Comparison of ENCODE assay signal across 8 mouse cellular contexts in genomic region chr7:31052636-31053434, GRCm38 (mm10). TPM values are rescaled to one million over a fixed set of nuclear protein-coding genes. Genes with fewer than 3 reads are reported as not detected.
DNase-seq lines count a peak whose midpoint lies in the region; ATAC-seq and TF ChIP-seq lines count a peak whose summit lies in the region.

No protein-coding gene starts in this region.

- H3K9me3 ChIP-seq in lung, postnatal 0 days (ENCODE audit: low read length), result no peaks in the 10 kb centered on the region

- TF ChIP-seq CTCF in cortical plate, adult 2 months (IDR thresholded peaks at IDR 0.05; ENCODE audit: extremely low read depth, insufficient read depth, low read length), result no peak
- peak; percentile 37 for TF ChIP-seq CTCF in layer of hippocampus, adult 2 months (conservative IDR thresholded peaks at IDR 0.05)
- peak; percentile 46 for TF ChIP-seq CTCF in lung, postnatal 0 days (IDR thresholded peaks at IDR 0.05)

- no peak overlapping the region for H3K4me2 ChIP-seq in lung, postnatal 0 days (replicated peaks; ENCODE audit: low read depth, low read length)

- no peaks in the 10 kb centered on the region for H3K36me3 ChIP-seq in lung, postnatal 0 days (ENCODE audit: insufficient read depth, low read length)

- peak overlapping the region; percentile 85 for H3K4me3 ChIP-seq in cortical plate, adult 2 months (ENCODE audit: insufficient read depth, low read length)
- peak overlapping the region; percentile 44 for H3K4me3 ChIP-seq in layer of hippocampus, adult 2 months
- 0 out of 2 replicates have a peak overlapping the region, but pooled peaks have one; percentile 3 for H3K4me3 ChIP-seq in lung, postnatal 0 days (ENCODE audit: low read depth, low read length)

- peak; percentile 41 for DNase-seq in thymus, postnatal 0 days (ENCODE audit: low spot score)
- no peak for DNase-seq in thymus, postnatal 25 days
- peak; percentile 57 for DNase-seq in gastrocnemius, postnatal 25 days
- DNase-seq in layer of hippocampus, adult 2 months (ENCODE audit: low spot score in 2 of 2), result peak; percentile 61 to 62
- DNase-seq in lung, postnatal 0 days (ENCODE audit: low spot score), result peak; percentile 34
- DNase-seq in right cerebral cortex, postnatal 10 days (ENCODE audit: low spot score in 2 of 2), result peak; percentile 81 to 89
- DNase-seq in spleen, postnatal 14 days (ENCODE audit: low spot score in 2 of 2), result no peak

- H3K27ac ChIP-seq in cortical plate, adult 2 months (ENCODE audit: insufficient read depth, low read length), result peak overlapping the region; percentile 83
- H3K27ac ChIP-seq in layer of hippocampus, adult 2 months, result peak overlapping the region; percentile 83
- no peak overlapping the region for H3K27ac ChIP-seq in lung, postnatal 0 days (ENCODE audit: low read length)

- peaks cover 32% of the 10 kb centered on the region for H3K27me3 ChIP-seq in lung, postnatal 0 days (replicated peaks; ENCODE audit: insufficient read depth, low read length)

- H3K4me1 ChIP-seq in cortical plate, adult 2 months (ENCODE audit: control insufficient read depth, insufficient read depth, low read length), result no peaks in the 10 kb centered on the region; the same call in 1 of the 2 replicates
- H3K4me1 ChIP-seq in lung, postnatal 0 days (ENCODE audit: insufficient read depth, low read depth, low read length), result 0 out of 2 replicates have a peak, but pooled peaks cover 7% of the 10 kb centered on the region

- no peak for ATAC-seq in lung, postnatal 0 days

- WGBS in lung, postnatal 0 days, result 7% methylated on average over 33 of the region's 34 CpGs

- no peak overlapping the region for H3K9ac ChIP-seq in lung, postnatal 0 days (replicated peaks; ENCODE audit: low read depth)

- TF ChIP-seq POLR2A in cortical plate, adult 2 months (IDR thresholded peaks at IDR 0.05; ENCODE audit: extremely low read depth, insufficient read depth, low read length), result no peak; the same call in 1 of the 2 replicates

- no peak for TF ChIP-seq EP300 in lung, postnatal 0 days (IDR thresholded peaks at IDR 0.05)

RNA-seq across cellular contexts. Expression of gene Fxyd7, which starts 1.6 kb away (rescaled TPM):
- 0.35 and 0.48 TPM in 2 replicates for polyA plus RNA-seq in thymus, postnatal 0 days (2015; fragmentation: Nextera tagmentation; extraction: Ambion mirVana)
- 378 and 426 TPM in 2 replicates for polyA plus RNA-seq in cortical plate, adult 2 months (2012; rRNA removed)
- 1 to 10 TPM; 1.9 to 2.1 TPM for total RNA-seq in gastrocnemius, postnatal 25 days (2021)
- total RNA-seq in layer of hippocampus, adult 2 months (2021), result 100 to 1,000 TPM; 117 to 121 TPM
- 1.2 and 1.8 TPM in 2 replicates for polyA plus RNA-seq in lung, postnatal 0 days (2015; fragmentation: Nextera tagmentation; extraction: Ambion mirVana)

RNA-seq across cellular contexts. Expression of gene Fxyd1, which starts 4.2 kb away (rescaled TPM):
- 12.2 and 19.1 TPM in 2 replicates for polyA plus RNA-seq in thymus, postnatal 0 days (2015; fragmentation: Nextera tagmentation; extraction: Ambion mirVana)
- polyA plus RNA-seq in cortical plate, adult 2 months (2012; rRNA removed), result 141 and 156 TPM in 2 replicates
- total RNA-seq in gastrocnemius, postnatal 25 days (2021), result 1,000 to 10,000 TPM; 1,050 to 1,262 TPM
- total RNA-seq in layer of hippocampus, adult 2 months (2021), result 100 to 1,000 TPM in 1 of 2 experiments, 10 to 100 TPM in 1; 90.9 to 114 TPM
- polyA plus RNA-seq in lung, postnatal 0 days (2015; fragmentation: Nextera tagmentation; extraction: Ambion mirVana), result 175 and 211 TPM in 2 replicates

RNA-seq across cellular contexts. Expression of gene Lgi4, which starts 6.3 kb away (rescaled TPM):
- polyA plus RNA-seq in thymus, postnatal 0 days (2015; fragmentation: Nextera tagmentation; extraction: Ambion mirVana), result 0.04 and 0.14 TPM in 2 replicates
- 35.6 and 37.5 TPM in 2 replicates for polyA plus RNA-seq in cortical plate, adult 2 months (2012; rRNA removed)
- total RNA-seq in gastrocnemius, postnatal 25 days (2021), result 1 to 10 TPM; 4.1 to 5.4 TPM
- 10 to 100 TPM; 37.9 to 41.9 TPM for total RNA-seq in layer of hippocampus, adult 2 months (2021)
- 0.20 and 0.27 TPM in 2 replicates for polyA plus RNA-seq in lung, postnatal 0 days (2015; fragmentation: Nextera tagmentation; extraction: Ambion mirVana)

RNA-seq across cellular contexts. Expression of gene Fxyd5, which starts 10.6 kb away (rescaled TPM):
- polyA plus RNA-seq in thymus, postnatal 0 days (2015; fragmentation: Nextera tagmentation; extraction: Ambion mirVana), result 113 and 125 TPM in 2 replicates
- 52.7 and 62.8 TPM in 2 replicates for polyA plus RNA-seq in cortical plate, adult 2 months (2012; rRNA removed)
- 10 to 100 TPM in 1 of 2 experiments, 1 to 10 TPM in 1; 9.5 to 13.6 TPM for total RNA-seq in gastrocnemius, postnatal 25 days (2021)
- total RNA-seq in layer of hippocampus, adult 2 months (2021), result 10 to 100 TPM; 17.3 to 26.9 TPM
- 168 and 206 TPM in 2 replicates for polyA plus RNA-seq in lung, postnatal 0 days (2015; fragmentation: Nextera tagmentation; extraction: Ambion mirVana)

RNA-seq across cellular contexts. Expression of gene Fxyd3, which starts 23.7 kb away (rescaled TPM):
- 78.3 and 79.5 TPM in 2 replicates for polyA plus RNA-seq in thymus, postnatal 0 days (2015; fragmentation: Nextera tagmentation; extraction: Ambion mirVana)
- polyA plus RNA-seq in cortical plate, adult 2 months (2012; rRNA removed), result 0.59 and 1.0 TPM in 2 replicates
- total RNA-seq in gastrocnemius, postnatal 25 days (2021), result 1 to 10 TPM; 1.7 to 3.2 TPM
- 1 to 10 TPM in 1 of 2 experiments, not detected in 1; 1.7 TPM for total RNA-seq in layer of hippocampus, adult 2 months (2021)
- polyA plus RNA-seq in lung, postnatal 0 days (2015; fragmentation: Nextera tagmentation; extraction: Ambion mirVana), result 76.1 and 78.1 TPM in 2 replicates

Comparison
In these comparisons a context has a peak if more than half of its experiments do, and no peak if none do; other contexts are left out.
1. DNase-seq: peak in thymus, postnatal 0 days (single experiment), gastrocnemius, postnatal 25 days (single experiment), layer of hippocampus, adult 2 months (2 of 2), lung, postnatal 0 days (single experiment) and right cerebral cortex, postnatal 10 days (2 of 2); none in thymus, postnatal 25 days (single experiment) and spleen, postnatal 14 days (0 of 2).
2. H3K4me3 ChIP-seq: peak in every context shown above with its lines; median percentile 85 in cortical plate, adult 2 months; 44 in layer of hippocampus, adult 2 months; 3 in lung, postnatal 0 days.
3. RNA of gene Fxyd7, which starts 1.6 kb away (polyA plus RNA-seq): 378 to 426 TPM in cortical plate, adult 2 months; 1.2 to 1.8 TPM in lung, postnatal 0 days and 0.35 to 0.48 TPM in thymus, postnatal 0 days; every median in the first group is over 100 times any median in the second.
4. RNA of gene Lgi4, which starts 6.3 kb away (polyA plus RNA-seq): 35.6 to 37.5 TPM in cortical plate, adult 2 months; 0.20 to 0.27 TPM in lung, postnatal 0 days and 0.04 to 0.14 TPM in thymus, postnatal 0 days; every median in the first group is over 10 times any median in the second.